Mouse (Mus musculus): ENCODE data around the gene Chfr.
"Not testable (repeated sequence)": the region's sequence is repeated elsewhere in the genome, so short reads cannot be mapped to it uniquely, and the experiment has no call there.

The Chfr gene

DNA sequence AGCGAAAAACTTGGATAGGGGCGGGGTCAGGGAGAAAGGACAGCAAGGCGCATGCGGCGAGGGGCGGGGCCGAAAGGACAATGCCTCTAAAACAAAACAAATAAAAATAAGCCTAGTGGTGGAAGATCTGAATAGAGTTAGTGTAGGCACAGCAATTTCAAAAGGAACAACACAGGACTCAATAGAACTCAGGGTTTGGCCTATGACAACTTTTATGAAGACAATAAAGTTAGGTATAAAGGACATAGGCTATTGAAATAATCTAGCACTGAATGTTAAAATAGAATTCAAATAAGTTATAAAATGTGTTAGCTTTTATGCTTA is 27.4 kb upstream of the Chfr start:
- DNase-seq (ENCODE audit: low spot score): no peak

GRCm38 (mm10) chr5:110109991-110110441 is 25.6 kb upstream of the Chfr start, which contains the start of gene Zfp605:
TSS of gene Zfp605 (plus strand) at chr5:110110092.
- peak; percentile 90 for DNase-seq (ENCODE audit: low spot score)

- not testable (repeated sequence) for DNase-seq (ENCODE audit: low spot score)
Measured at GRCm38 (mm10) chr5:110122380-110122779, 13.3 kb upstream of the Chfr start.

DNA sequence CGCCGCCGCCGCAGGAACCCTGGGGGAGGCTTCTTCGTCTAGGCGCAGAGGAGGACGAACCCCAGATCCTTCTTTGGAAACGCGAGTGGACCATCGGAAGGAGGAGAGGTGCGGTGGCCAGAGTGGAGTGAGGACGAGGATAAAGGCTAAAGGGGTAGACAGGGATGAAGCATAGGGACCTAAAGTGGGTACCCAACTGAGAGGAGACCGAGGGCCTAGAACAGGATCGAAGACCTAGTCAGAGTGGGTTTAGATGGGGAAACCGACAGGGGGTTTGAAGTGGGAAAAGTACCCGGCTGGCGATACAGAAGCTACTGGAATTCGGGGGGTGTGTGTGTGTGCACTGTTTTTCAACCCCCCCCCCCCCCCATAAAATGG is 434 bp downstream of the Chfr start:
- DNase-seq (ENCODE audit: low spot score): no peak

DNA sequence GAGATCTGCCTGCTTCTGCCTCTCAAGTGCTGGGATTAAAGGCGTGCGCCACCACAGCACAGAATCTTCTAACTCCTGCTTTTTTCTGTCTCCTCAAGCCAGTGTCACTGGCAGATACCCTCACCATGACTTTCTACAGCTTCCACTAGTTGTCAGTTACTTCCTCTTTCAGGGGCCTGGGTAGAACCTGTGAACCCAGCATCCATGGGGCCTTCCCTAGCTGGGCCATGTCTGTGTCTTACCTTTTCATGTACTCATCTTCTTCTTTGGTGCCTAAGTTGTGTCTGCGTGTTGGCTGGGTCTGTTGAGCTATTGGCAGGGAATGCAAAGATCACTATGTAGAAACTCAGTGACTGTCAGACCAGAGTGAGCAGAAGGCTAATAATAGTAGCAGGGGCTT is 2.2 kb downstream of the Chfr start:
- DNase-seq (ENCODE audit: low spot score): no peak

DNA sequence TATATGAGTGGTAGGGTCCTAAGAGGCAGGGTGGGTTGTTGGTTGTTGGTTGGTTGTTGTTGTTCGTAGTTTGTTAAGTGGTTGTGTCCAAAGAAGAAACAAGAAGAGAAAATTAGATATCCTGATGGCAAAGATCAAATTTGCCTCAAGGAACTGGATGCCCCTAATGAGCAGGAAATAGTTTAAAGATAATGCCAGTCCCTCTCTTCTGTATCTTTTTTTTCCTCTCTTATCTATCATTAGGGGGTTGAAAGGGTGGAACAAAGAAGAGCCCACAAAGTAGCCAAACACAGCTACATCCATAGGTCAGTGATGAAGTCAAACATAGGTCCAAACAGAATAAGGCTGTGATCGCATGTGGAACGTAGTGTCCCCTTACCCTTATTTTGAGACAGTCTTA is 3.7 kb downstream of the Chfr start:
- DNase-seq (ENCODE audit: low spot score): no peak

DNA sequence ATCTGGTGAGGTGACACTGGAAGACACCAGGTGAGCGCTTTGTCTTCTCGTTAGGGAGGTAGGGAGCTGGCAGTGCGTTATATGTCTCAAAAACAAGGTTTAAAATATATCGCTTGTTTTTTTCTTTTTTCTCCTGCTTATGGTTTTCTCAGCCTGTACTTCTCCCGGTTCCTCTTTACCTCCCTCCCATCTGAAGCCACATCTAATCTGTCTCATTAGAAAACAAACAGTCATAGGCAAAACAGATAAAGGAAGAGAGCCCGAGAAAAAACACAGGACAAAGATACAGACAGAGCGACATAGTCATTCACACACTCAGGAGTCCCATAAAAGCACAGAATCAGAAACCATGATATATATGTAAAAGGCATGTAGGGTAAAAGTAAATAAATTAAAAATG is 4.8 kb downstream of the Chfr start:
- DNase-seq (ENCODE audit: low spot score): no peak

GRCm38 (mm10) chr5:110142309-110142708 is 6.7 kb downstream of the Chfr start:
- DNase-seq (ENCODE audit: low spot score): no peak

DNA sequence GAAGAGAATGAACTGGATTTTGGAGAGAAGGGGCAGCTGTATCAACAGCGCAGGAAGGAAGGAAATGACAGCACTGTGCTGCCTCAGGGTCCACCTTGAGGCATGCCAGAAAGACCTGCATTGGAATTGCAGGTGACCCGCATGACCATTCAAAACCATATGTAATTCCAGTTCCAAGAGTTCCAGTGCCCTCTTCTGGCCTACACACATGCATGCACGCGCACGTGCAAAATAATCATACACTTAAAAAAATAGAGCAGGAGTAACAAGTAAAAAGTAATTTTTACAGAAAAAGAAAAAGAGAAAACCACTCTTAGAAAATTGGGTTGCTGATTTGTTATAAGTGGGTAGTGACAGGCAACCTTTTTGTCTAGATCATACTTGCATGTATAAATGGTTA is 7.4 kb downstream of the Chfr start:
- DNase-seq (ENCODE audit: low spot score): peak; percentile 23

DNA sequence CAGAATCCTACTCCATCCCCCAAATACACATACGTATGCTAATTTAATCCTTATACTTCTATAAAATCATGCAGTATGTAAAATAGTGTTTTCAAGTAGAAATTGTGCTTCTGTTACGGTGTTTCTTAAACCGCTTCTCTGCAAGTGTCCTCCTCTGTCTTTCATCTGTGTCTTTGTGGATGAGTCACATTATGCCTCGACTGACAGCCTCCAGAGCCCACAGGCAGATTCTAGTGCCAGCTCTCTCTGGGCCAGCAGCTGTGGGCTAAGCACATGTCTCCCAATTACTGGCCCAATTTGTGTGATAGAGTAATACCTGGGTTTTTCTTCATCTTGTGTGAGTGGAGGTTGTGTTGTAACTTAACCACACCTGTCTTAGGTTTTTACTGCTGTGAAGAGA is 33.7 kb downstream of the Chfr start:
- DNase-seq (ENCODE audit: low spot score): no peak

DNA sequence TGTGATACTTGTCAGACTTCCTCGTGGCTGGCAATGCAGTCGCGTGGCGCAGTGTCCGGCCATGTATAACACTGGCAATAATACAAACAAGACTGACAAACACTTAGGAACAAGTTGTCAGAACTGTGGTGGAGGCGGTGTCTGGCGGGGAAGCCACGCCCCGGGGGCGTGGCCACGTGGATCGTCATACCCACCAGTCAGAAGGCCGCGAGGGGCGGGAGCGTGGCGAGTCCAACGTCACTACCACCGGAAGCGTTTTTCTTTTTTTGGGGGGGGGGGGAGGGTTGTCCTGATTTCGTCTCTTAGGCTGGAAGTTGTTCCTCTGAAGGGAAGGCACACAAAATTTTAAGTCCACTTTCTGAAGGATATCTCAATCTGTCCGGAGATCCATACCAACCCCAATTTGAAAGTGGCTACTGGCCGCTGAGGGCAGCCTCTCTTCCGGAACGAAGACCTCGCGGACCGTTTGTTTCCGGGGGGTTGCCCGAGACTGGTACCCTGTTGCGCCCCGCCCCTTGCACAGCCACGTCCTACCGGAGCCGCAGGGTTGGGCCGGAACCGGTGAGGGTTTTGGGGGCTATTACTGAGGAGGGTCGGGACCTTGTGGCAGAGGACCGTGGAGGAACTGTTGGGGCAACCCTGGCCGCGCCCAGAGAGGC is 40.8 kb downstream of the Chfr start, which contains the start of gene Golga3:
Gene Golga3 (plus strand): TSS at position 340 of the 659 bp plus-strand sequence.
- DNase-seq (ENCODE audit: low spot score): peak; percentile 96

GRCm38 (mm10) chr5:110177021-110177420 is 41.4 kb downstream of the Chfr start:
- DNase-seq (ENCODE audit: low spot score): no peak

- DNase-seq (ENCODE audit: low spot score): no peak
Measured at GRCm38 (mm10) chr5:110178628-110179027, 43.0 kb downstream of the Chfr start.

GRCm38 (mm10) chr5:110181716-110182115 is 46.1 kb downstream of the Chfr start:
- no peak for DNase-seq (ENCODE audit: low spot score)

- DNase-seq (ENCODE audit: low spot score): peak; percentile 6
Measured at GRCm38 (mm10) chr5:110203164-110203895, 67.7 kb downstream of the Chfr start.

- DNase-seq (ENCODE audit: low spot score): no peak
Measured at GRCm38 (mm10) chr5:110204777-110205176, 69.1 kb downstream of the Chfr start.

GRCm38 (mm10) chr5:110211312-110211711 is 75.7 kb downstream of the Chfr start:
- DNase-seq (ENCODE audit: low spot score): no peak

DNA sequence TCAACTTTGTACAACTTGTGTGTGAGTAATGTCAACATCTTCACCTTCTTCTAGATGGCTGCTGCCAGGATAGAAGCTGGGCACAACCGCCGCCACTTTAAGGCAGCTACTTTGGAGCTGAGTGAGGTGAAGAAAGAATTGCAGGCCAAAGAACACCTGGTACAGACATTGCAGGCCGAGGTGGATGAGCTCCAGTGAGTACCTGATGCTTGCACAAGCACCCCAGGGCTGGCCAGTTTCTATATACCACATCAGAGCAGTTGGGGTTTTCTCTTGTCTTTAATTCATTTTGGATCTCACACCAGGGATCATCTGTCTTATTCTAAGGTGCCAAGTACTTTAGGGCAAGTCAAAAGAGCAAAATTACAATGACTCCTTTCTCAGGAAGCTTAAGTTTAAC is 81.1 kb downstream of the Chfr start:
- DNase-seq (ENCODE audit: low spot score): no peak

- DNase-seq (ENCODE audit: low spot score): no peak
Measured at GRCm38 (mm10) chr5:110220331-110220730, 84.7 kb downstream of the Chfr start.

All from embryo, embryonic 10.5 days (tissue).